Mouse (Mus musculus): ENCODE results near the gene Gm20715. TPM values are rescaled to one million over a fixed set of nuclear protein-coding genes. Genes with fewer than 3 reads are reported as not detected.

Gm20715 gene
- polyA plus RNA-seq (2015; fragmentation: Nextera tagmentation; extraction: Ambion mirVana), result not detected in 2 replicates

GRCm38 (mm10) chr7:6410043-6410442 is at the start of gene Gm20715:
Gene Gm20715 (plus strand): TSS chr7:6410277.

GRCm38 (mm10) chr7:6363047-6363488 is 47.0 kb upstream of the Gm20715 start, which contains the start of gene Zfp78:
Gene Zfp78 (plus strand): TSS chr7:6363280.

GRCm38 (mm10) chr7:6383044-6383455 is 27.0 kb upstream of the Gm20715 start, which contains the start of gene Zfp28:
Gene Zfp28 (plus strand): TSS chr7:6383295.

GRCm38 (mm10) chr7:6397996-6398975 is 11.8 kb upstream of the Gm20715 start, which contains the start of gene Smim17:
Gene Smim17 (plus strand): TSS chr7:6398715.

GRCm38 (mm10) chr7:6438388-6438787 is 28.3 kb downstream of the Gm20715 start, which contains the start of gene Olfr1344:
Gene Olfr1344 (plus strand): TSS chr7:6438688.

GRCm38 (mm10) chr7:6455868-6456267 is 45.8 kb downstream of the Gm20715 start, which contains the start of gene Olfr1336:
Gene Olfr1336 (plus strand): TSS chr7:6456168.

GRCm38 (mm10) chr7:6466951-6467350 is 56.9 kb downstream of the Gm20715 start, which contains the start of gene Olfr1346:
Gene Olfr1346 (plus strand): TSS chr7:6467101.

GRCm38 (mm10) chr7:6486841-6487240 is 76.8 kb downstream of the Gm20715 start, which contains the start of gene Olfr5:
Gene Olfr5 (minus strand): TSS chr7:6486941.

Other genes with a start within 250 kb of the Gm20715 start
- gene Zfp444, start 238.1 kb upstream of the Gm20715 start, polyA plus RNA-seq (2015; fragmentation: Nextera tagmentation; extraction: Ambion mirVana), result 19.3 and 22.9 TPM in 2 replicates
- not detected in 2 replicates for gene Galp, start 213.2 kb upstream of the Gm20715 start, polyA plus RNA-seq (2015; fragmentation: Nextera tagmentation; extraction: Ambion mirVana)
- gene Zscan5b, start 188.0 kb upstream of the Gm20715 start, polyA plus RNA-seq (2015; fragmentation: Nextera tagmentation; extraction: Ambion mirVana), result not detected in 2 replicates
- gene Epp13, start 157.6 kb upstream of the Gm20715 start, polyA plus RNA-seq (2015; fragmentation: Nextera tagmentation; extraction: Ambion mirVana), result not detected in 2 replicates
- gene Zfp667, start 123.7 kb upstream of the Gm20715 start, polyA plus RNA-seq (2015; fragmentation: Nextera tagmentation; extraction: Ambion mirVana), result 7.5 and 11.8 TPM in 2 replicates
- gene Zfp583, start 79.0 kb upstream of the Gm20715 start, polyA plus RNA-seq (2015; fragmentation: Nextera tagmentation; extraction: Ambion mirVana), result 1.4 and 2.3 TPM in 2 replicates
- 0.18 and 0.34 TPM in 2 replicates for gene Gm3854, start 66.5 kb upstream of the Gm20715 start, polyA plus RNA-seq (2015; fragmentation: Nextera tagmentation; extraction: Ambion mirVana)
- 0.63 and 1.4 TPM in 2 replicates for gene Zfp78, start 47.0 kb upstream of the Gm20715 start, polyA plus RNA-seq (2015; fragmentation: Nextera tagmentation; extraction: Ambion mirVana)
- 6.1 and 6.8 TPM in 2 replicates for gene Zfp28, start 27.0 kb upstream of the Gm20715 start, polyA plus RNA-seq (2015; fragmentation: Nextera tagmentation; extraction: Ambion mirVana)
- gene Smim17, start 11.6 kb upstream of the Gm20715 start, polyA plus RNA-seq (2015; fragmentation: Nextera tagmentation; extraction: Ambion mirVana), result not detected in 2 replicates
- gene Olfr1344, start 28.4 kb downstream of the Gm20715 start, polyA plus RNA-seq (2015; fragmentation: Nextera tagmentation; extraction: Ambion mirVana), result not detected in 2 replicates
- not detected in 2 replicates for gene Olfr1336, start 45.9 kb downstream of the Gm20715 start, polyA plus RNA-seq (2015; fragmentation: Nextera tagmentation; extraction: Ambion mirVana)
- not detected in 2 replicates for gene Olfr1346, start 56.8 kb downstream of the Gm20715 start, polyA plus RNA-seq (2015; fragmentation: Nextera tagmentation; extraction: Ambion mirVana)
- gene Olfr5, start 76.7 kb downstream of the Gm20715 start, polyA plus RNA-seq (2015; fragmentation: Nextera tagmentation; extraction: Ambion mirVana), result not detected in 2 replicates
- not detected in 2 replicates for gene Olfr1347, start 89.5 kb downstream of the Gm20715 start, polyA plus RNA-seq (2015; fragmentation: Nextera tagmentation; extraction: Ambion mirVana)
- not detected in 2 replicates for gene Olfr1348, start 98.5 kb downstream of the Gm20715 start, polyA plus RNA-seq (2015; fragmentation: Nextera tagmentation; extraction: Ambion mirVana)
- not detected in 2 replicates for gene Olfr1349, start 112.7 kb downstream of the Gm20715 start, polyA plus RNA-seq (2015; fragmentation: Nextera tagmentation; extraction: Ambion mirVana)
- gene Olfr1350, start 154.6 kb downstream of the Gm20715 start, polyA plus RNA-seq (2015; fragmentation: Nextera tagmentation; extraction: Ambion mirVana), result not detected in 2 replicates

All from skeletal muscle tissue, postnatal 0 days (tissue).